Mouse (Mus musculus): ENCODE results near the gene Gad2. TPM values are rescaled to one million over a fixed set of nuclear protein-coding genes. Genes with fewer than 3 reads are reported as not detected.

Gad2 gene
- total and polyA plus RNA-seq, 2 experiments from 2014 or later = 50.5 to 50.7 TPM

- Histone ChIP-seq H3K4me3 (ENCODE audit: low read depth, low read length) (no peak overlapping the region), H3K9ac (no peak overlapping the region), H3K27ac (ENCODE audit: low read depth, low read length) (no peak overlapping the region), H3K27me3 (ENCODE audit: insufficient read depth, low read length) (peaks cover 3% of the 10 kb centered on the region; the same call in 1 of the 2 replicates), H3K36me3 (ENCODE audit: insufficient read depth) (no peaks in the 10 kb centered on the region), H3K9me3 (ENCODE audit: low read length) (0 out of 2 replicates have a peak, but pooled peaks cover 4% of the 10 kb centered on the region), H3K4me1 (ENCODE audit: insufficient read depth) (no peaks in the 10 kb centered on the region; the same call in 1 of the 2 replicates), H3K4me2 (ENCODE audit: low read depth) (no peak overlapping the region)
- TF ChIP-seq CTCF (IDR thresholded peaks at IDR 0.05; ENCODE audit: low read depth) = peak; percentile 55
- DNase-seq (peak; percentile 56), ATAC-seq (no peak)
- 10% methylated on average over 9 of the region's 9 CpGs for WGBS
Measured at GRCm38 (mm10) chr2:22617951-22618350, 4.1 kb upstream of the Gad2 start.

GRCm38 (mm10) chr2:22619416-22619815 is 2.6 kb upstream of the Gad2 start:
- WGBS = 6% methylated on average over 12 of the region's 12 CpGs
- no peaks in the 10 kb centered on the region; the same call in 1 of the 2 replicates for H3K4me1 ChIP-seq (ENCODE audit: insufficient read depth)
- ATAC-seq = no peak
- H3K36me3 ChIP-seq (ENCODE audit: insufficient read depth) = no peaks in the 10 kb centered on the region
- H3K27me3 ChIP-seq (ENCODE audit: insufficient read depth, low read length) = peaks cover 7% of the 10 kb centered on the region; the same call in 1 of the 2 replicates
- peak overlapping the region; percentile 48 for H3K9ac ChIP-seq
- no peak for DNase-seq
- peak overlapping the region; percentile 73 for H3K4me2 ChIP-seq (ENCODE audit: low read depth)
- H3K27ac ChIP-seq (ENCODE audit: low read depth, low read length) = peak overlapping the region; percentile 89
- no peak for TF ChIP-seq CTCF (IDR thresholded peaks at IDR 0.05; ENCODE audit: low read depth)
- H3K4me3 ChIP-seq (ENCODE audit: low read depth, low read length) = peak overlapping the region; percentile 9; the same call in 1 of the 2 replicates
- H3K9me3 ChIP-seq (ENCODE audit: low read length) = 0 out of 2 replicates have a peak, but pooled peaks cover 4% of the 10 kb centered on the region

DNA sequence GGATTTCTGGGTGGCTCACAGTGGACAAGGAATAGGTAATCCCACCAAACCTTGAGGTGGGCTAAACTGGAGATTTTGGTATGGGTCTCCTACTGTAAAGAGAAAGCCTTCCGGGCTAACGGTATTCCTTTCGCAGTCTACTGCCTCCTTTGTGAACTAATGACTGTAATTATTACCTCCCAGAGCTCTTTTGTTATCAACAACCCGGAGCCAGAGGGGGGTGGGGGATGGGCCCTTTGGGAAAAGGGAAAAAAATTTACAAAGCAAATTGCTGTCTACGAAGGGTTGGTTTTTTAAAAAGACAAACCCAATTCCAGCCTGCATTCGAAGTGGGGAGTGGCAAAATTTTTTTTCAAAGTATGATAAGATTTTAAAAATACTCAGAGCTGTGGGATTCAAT is 2.0 kb upstream of the Gad2 start:
- Histone ChIP-seq H3K4me3 (ENCODE audit: low read depth, low read length) (peak overlapping the region; percentile 9), H3K9ac (peak overlapping the region; percentile 69), H3K27ac (ENCODE audit: low read depth, low read length) (peak overlapping the region; percentile 89), H3K36me3 (ENCODE audit: insufficient read depth) (no peaks in the 10 kb centered on the region), H3K9me3 (ENCODE audit: low read length) (0 out of 2 replicates have a peak, but pooled peaks cover 2% of the 10 kb centered on the region), H3K27me3 (ENCODE audit: insufficient read depth, low read length) (peaks cover 7% of the 10 kb centered on the region; the same call in 1 of the 2 replicates), H3K4me1 (ENCODE audit: insufficient read depth) (no peaks in the 10 kb centered on the region; the same call in 1 of the 2 replicates), H3K4me2 (ENCODE audit: low read depth) (peak overlapping the region; percentile 73)
- under 1% methylated on average over 6 of the region's 6 CpGs for WGBS
- TF ChIP-seq CTCF (IDR thresholded peaks at IDR 0.05; ENCODE audit: low read depth) = no peak
- peak; percentile 69 for DNase-seq
- ATAC-seq = peak; percentile 32; the same call in 1 of the 2 replicates

- TF ChIP-seq CTCF (IDR thresholded peaks at IDR 0.05; ENCODE audit: low read depth) = no peak
- Histone ChIP-seq H3K27ac (ENCODE audit: low read depth, low read length) (peak overlapping the region; percentile 94), H3K36me3 (ENCODE audit: insufficient read depth) (no peaks in the 10 kb centered on the region), H3K9ac (peak overlapping the region; percentile 69), H3K4me1 (ENCODE audit: insufficient read depth) (no peaks in the 10 kb centered on the region; the same call in 1 of the 2 replicates), H3K4me2 (ENCODE audit: low read depth) (peak overlapping the region; percentile 73), H3K9me3 (ENCODE audit: low read length) (no peaks in the 10 kb centered on the region), H3K27me3 (ENCODE audit: insufficient read depth, low read length) (peaks cover 7% of the 10 kb centered on the region; the same call in 1 of the 2 replicates), H3K4me3 (ENCODE audit: low read depth, low read length) (peak overlapping the region; percentile 11; the same call in 1 of the 2 replicates)
- ATAC-seq (no peak), DNase-seq (peak; percentile 70)
- 3% methylated on average over 7 of the region's 7 CpGs for WGBS
Measured at GRCm38 (mm10) chr2:22620534-22620933, 1.5 kb upstream of the Gad2 start.

DNA sequence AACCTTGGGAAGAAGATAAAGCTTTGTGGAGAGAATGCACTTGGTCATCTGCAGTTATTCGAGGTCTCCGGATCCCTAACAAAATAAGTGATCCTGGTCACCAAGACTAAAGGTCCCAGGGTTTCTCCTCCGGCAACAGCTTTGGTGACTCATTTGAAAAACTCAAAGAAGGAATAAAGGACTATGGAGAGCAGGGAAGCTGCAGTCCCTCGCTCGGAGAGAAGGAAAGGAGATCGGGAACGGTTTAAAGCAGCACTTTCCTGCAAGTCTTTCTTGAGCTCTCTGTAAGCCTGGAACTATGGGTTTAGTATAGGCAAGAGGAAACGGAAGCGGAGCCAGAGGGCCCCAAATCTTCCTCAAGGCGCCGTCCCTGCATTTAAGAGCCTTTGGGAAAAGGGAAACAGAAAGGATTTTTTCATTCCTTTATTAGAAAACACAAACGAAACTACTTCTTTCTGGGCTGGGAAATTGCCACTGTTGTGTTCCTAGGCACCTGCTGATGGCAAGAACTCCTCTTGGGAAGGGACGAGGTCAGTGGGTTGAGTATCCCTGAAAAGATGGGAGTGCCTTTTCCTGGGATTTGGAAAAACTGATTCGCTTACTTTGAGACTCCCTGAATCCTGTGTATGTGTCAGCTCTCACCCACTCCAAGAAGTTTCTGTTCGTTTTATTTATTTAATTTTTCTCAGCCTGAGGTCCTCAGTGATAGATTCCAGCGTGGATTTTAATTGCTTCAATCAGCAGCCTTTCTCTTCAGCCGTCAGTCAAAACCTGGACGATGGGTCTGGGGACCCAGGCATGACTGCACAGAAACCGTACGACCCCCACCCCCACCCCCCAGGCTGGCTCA is 802 bp upstream of the Gad2 start:
- peak overlapping the region; percentile 69 for H3K9ac ChIP-seq
- peak overlapping the region; percentile 73 for H3K4me2 ChIP-seq (ENCODE audit: low read depth)
- WGBS = 7% methylated on average over 20 of the region's 20 CpGs
- ATAC-seq (peak; percentile 18), DNase-seq (peak; percentile 60)
- H3K36me3 ChIP-seq (ENCODE audit: insufficient read depth) = no peaks in the 10 kb centered on the region
- H3K4me3 ChIP-seq (ENCODE audit: low read depth, low read length) = peak overlapping the region; percentile 50
- peak overlapping the region; percentile 94 for H3K27ac ChIP-seq (ENCODE audit: low read depth, low read length)
- TF ChIP-seq CTCF (IDR thresholded peaks at IDR 0.05; ENCODE audit: low read depth) = no peak
- H3K4me1 ChIP-seq (ENCODE audit: insufficient read depth) = no peaks in the 10 kb centered on the region; the same call in 1 of the 2 replicates
- peaks cover 7% of the 10 kb centered on the region; the same call in 1 of the 2 replicates for H3K27me3 ChIP-seq (ENCODE audit: insufficient read depth, low read length)
- H3K9me3 ChIP-seq (ENCODE audit: low read length) = no peaks in the 10 kb centered on the region

GRCm38 (mm10) chr2:22623111-22624070 is 1.4 kb downstream of the Gad2 start:
- TF ChIP-seq CTCF (IDR thresholded peaks at IDR 0.05; ENCODE audit: low read depth) = no peak
- ATAC-seq = no peak

More at GRCm38 (mm10) chr2:22623111-22624070, 1.4 kb downstream of the Gad2 start:
- Histone ChIP-seq H3K4me3 (ENCODE audit: low read depth, low read length) (peak overlapping the region; percentile 50), H3K27ac (ENCODE audit: low read depth, low read length) (peak overlapping the region; percentile 94), H3K4me2 (ENCODE audit: low read depth) (peak overlapping the region; percentile 73), H3K27me3 (ENCODE audit: insufficient read depth, low read length) (peaks cover 7% of the 10 kb centered on the region; the same call in 1 of the 2 replicates), H3K36me3 (ENCODE audit: insufficient read depth) (no peaks in the 10 kb centered on the region), H3K4me1 (ENCODE audit: insufficient read depth) (no peaks in the 10 kb centered on the region; the same call in 1 of the 2 replicates), H3K9ac (peak overlapping the region; percentile 69), H3K9me3 (ENCODE audit: low read length) (no peaks in the 10 kb centered on the region)
- DNase-seq = peak; percentile 55
- WGBS = 2% methylated on average over 60 of the region's 60 CpGs
